Mouse (Mus musculus) inflammation-experienced regulatory T-cells, adult 6 months (primary cell): ENCODE measurements around the gene Acot13. TPM values are rescaled to one million over a fixed set of nuclear protein-coding genes. Genes with fewer than 3 reads are reported as not detected.
A peak's percentile ranks its signal among the peaks of the same experiment; 100 is the strongest.
"Not testable (repeated sequence)": the region's sequence is repeated elsewhere in the genome, so short reads cannot be mapped to it uniquely, and the experiment has no call there.

Experiments
- ATAC-seq: one replicate; pipeline ENCODE4 v1.8.0; 2017
- polyA plus RNA-seq, 3 experiments: library from polyadenylated mRNA; unstranded; fragments of 100-300 nt; shearing (Covaris generic); gene quantifications; one replicate each; pipeline ENCODE4 v1.2.1; 2017

Acot13 gene
- 10 to 100 TPM; 55.2 to 89.6 (median 75.2) TPM for polyA plus RNA-seq

DNA sequence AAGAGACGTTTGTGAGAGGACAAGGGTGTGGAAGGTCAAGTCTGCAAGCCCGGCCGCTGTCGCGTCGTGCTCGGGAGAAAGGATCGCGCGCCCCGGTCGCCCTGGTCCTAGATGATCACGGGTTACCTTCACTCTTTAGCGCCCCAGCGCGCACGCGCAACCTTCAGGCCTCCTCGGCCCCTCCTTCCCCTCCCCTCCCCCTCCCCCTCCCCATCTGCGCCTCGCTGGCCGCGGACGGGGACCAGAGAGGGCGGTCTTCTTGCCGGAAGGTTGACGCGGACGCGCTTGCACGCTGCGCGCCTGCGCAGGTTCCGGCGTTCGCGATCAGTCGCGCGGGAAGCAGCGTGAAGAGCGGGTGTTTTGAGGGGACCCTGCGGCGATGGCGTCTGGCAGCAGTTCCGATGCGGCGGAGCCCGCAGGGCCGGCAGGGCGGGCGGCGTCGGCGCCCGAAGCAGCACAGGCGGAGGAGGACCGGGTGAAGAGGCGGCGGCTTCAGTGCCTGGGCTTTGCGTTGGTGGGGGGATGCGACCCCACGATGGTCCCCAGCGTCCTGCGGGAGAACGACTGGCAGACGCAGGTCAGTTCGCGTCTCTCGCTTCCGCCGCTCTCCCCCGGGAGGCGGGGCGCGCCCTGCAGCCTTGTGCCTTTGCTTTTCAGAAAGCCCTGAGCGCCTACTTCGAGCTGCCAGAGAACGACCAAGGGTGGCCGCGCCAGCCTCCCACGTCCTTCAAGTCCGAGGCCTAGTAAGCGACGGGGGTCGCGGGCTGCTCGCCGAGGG lies at the start of gene Acot13, which contains the start of gene Tdp2:
Gene Acot13, minus strand, starts transcription at position 188 of the 778 bp plus-strand sequence.
Gene Tdp2, plus strand, starts transcription at position 327 of the 778 bp plus-strand sequence.
- ATAC-seq: peak; percentile 91

DNA sequence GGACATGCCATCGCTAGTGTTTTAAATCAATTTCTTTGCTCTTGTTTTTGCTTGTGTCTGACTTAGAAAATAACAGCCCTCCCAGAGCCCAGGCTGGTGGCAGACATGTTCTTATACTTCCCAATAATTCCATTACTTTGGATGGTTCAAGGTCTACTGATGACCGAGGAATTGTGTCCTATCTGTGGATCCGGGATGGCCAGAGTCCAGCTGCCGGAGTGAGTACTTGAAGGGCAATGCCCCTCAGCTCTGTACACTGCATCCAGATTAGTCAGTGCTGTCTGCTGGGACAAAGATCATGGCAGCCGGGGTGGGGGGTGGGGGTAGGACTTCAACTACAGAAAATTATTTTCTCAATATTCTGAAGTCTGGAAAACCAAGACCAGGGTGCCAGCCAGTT lies 49.4 kb upstream of the Acot13 start:
- ATAC-seq: no peak

DNA sequence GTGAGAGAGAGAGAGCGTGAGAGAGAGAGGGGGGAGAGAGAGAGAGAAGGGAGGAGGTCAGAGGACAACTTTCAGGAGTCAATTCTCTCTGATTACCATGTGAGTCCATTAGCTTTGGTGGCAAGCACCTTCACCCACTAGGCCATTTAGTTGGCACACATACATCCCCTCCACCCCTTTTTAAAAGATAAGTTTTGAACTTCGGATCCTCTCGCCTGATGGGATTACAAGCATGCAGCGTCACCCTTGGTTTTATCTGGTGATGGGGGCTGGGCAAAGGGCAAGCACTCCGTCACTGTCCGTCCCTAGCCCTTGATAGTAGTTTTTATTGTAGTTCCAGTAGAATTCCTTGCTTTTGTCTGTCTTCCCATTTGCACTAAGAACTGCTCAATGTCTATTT lies 48.9 kb upstream of the Acot13 start:
- ATAC-seq: no peak

DNA sequence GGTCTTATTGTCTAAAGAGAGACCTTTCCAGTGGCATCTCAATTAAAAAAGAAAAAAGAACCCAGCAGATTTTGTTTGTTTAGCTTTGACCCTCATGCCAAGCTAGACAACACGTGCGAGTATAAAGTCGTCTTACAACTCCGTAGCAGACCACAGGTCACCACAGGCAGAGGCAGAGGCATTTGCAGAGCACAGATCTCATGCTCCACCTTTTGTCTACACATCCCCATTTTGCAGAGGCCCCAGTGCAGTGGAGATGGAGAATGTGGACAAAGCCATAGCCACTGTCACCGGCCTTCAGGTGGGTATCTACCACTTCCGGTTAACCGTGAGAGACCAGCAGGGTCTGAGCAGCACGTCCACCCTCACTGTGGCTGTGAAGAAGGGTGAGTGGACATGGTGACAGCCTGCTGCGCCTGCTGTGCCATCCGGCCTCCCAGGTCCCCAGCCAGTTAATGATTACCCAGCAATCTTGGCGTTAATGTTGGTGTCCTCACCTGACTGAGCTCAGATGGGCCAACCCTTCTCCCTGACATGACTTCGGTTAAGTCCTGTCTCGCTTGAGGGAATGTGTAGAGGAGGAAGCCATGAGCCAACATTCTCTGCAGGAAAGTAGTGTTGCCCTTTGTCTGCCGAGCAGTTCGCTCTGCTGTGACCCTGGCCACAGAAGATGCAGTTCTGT lies 48.2 kb upstream of the Acot13 start:
- ATAC-seq: no peak

DNA sequence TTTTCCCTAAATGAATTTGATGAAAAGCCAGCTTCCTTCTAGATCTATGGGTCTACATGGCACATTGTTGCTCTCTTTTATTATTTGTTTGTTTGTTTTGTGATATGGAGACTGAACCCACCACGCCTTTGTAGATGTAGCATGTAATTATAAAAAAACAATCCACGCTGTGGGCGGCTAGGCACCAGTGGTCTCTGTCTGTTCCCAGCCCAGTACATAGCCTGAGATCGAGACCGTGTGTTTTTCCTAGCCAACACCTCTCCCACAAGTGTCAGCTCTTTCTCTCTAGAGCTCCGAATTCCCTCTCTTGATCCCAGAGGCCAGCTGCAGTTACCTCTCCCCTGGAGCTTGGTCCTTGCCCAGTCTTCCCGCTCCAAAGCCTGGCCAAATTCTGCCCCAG lies 36.9 kb upstream of the Acot13 start:
- no peak for ATAC-seq

DNA sequence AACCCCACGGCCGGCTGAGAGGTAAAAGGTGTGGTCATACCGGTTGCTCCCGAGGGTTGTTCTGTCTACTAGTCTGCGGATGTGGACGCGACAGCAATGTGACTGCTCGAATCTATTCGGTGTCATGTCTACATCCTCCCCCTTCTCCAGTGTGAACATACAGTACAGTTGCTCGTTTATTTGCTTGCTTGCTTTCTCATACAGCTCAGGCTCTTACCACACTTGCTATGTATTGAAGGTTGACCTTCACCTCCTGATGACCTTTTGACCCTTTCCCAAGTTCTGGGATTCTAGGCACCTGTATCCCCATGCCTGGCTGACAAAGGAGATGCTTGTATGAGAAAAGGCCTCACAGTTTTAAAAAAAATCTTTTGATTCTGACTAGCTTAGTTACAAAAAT lies 36.4 kb upstream of the Acot13 start:
- no peak for ATAC-seq

DNA sequence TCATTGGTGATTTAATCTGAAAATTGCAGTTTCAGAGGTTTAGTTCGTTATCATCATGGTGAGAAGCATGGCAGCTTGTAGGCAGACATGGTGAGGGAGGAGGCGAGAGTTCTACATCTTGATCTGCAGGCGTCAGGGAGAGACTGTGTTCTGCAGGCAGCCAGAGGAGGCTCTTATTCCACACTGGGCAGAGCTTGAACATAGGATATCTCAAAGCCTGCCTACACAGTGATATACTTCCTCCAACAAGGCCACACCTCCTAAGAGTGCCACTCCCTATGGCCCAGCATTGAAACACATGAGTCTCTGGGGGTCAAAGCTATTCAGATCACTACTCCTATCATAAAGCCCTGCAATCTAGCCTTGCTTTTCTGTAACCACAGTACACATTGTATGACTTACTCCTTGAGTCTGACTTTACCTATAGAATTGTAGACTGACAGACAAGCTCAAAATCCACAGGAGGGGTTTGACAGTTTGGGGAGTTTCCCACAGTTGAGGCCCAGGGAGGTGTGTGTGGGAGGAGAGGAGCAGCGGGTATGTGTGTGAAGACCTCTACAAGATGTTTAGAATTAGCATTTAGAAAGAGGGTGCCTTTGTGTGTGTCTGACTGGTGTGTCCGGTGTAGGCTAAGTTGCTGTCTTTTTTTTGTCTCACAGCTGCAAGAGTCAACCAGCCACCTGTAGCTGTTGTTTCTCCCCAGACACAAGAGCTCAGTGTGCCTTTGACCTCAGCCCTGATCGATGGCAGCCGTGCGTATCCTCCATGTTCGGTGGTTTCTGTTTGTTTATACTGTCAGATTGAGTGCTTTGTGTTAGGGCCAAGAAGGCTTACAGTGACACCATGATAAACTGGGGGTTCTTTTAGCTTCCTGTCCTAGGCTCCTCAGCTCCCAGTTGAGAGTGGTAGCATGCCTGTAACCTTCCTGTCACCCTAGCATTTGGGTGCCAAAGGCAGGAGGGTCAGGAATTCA lies 35.4 kb upstream of the Acot13 start:
- ATAC-seq: peak; percentile 78

DNA sequence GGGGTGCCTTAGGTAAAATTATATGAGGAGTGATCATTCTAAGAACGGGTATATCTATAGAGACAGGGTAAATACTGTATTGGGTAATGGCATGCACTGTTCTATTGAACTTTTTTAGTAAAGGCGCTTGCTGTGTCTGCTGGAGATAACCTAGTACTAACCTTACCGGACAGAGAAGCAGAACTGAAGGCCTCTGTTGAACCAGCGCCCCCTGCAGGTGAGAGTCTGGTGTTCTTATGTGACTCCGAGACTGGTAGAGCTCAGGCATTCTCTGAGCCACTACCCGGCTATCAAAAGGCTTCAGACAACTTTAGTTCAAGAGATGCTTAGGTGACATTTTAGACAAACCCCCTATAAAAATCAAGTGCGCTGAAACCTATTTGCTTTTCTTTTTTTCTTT lies 31.2 kb upstream of the Acot13 start:
- peak; percentile 26 for ATAC-seq

DNA sequence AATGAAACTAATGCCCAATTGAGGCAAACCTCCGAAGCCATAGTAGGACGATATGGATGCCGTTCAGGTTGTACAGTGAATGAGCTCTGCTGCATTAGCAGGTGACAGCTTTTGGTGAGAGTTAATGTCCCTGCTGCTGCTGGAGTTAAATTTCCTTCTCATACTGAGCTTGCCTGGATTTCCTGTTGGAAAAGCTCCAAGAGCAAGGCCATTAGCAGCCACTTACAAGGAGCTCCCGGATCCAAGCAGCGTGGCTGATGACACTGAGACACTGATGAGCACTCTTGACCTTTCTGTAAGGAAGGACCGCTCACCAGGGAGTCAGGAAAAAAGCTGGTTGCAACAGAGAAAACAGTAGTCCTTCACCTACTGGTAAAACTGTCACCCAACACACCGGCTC lies 30.7 kb upstream of the Acot13 start:
- ATAC-seq: no peak

DNA sequence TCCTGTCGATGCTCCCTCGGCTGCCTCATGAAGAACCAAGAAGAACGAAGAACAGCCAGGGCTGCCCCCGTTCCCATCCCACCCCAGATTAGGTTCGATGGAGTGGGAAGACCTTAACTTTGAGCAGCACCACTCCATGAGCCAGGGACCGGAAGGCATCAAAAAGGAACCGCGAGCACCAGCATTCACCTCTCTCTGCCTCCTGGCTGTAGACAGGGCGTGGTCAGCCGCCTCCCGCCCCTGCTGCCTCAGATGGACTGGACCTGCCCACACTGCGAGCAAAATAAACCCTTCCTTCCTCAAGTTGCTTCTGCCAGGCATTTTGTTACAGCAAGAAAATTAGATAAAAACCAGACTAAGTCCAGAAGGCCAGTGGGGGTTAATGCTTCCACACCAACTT lies 29.7 kb upstream of the Acot13 start:
- no peak for ATAC-seq

DNA sequence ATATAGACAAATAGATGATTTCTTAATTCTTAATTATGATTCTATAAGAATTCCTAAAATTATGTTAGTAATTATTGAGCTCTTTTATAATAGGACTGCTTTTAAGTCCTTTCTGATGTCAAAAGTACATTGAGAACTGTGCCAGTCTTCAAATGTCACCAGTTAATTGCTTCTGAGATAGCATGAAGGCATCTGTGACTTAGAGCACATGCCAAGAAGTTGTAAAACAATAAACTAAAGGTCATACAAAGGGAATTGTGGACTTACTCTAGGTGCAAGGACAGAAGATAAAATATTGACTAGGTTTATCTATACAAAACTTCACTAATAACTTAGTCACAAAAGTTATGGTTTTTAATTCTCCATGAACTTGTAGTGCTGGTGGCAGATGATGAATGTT lies 27.8 kb upstream of the Acot13 start:
- no peak for ATAC-seq

DNA sequence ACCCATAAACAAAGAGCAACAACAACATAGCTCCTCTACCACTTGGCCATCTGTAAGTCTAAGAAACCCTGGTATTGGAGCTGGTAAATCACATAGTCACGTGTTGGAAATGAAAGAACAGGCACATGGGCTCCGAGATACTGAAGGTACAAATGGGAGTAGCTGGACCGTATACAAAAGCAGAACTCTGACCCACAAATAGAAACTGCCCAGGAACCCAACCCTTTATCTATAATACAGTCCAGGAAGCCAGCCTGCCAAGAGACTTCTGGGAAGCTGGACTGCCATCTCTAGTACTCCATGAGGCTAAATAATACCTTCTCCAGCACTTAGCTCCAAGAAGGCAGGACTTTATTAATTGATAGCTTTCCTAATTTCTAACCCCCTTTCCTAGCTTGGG lies 21.2 kb upstream of the Acot13 start:
- no peak for ATAC-seq

DNA sequence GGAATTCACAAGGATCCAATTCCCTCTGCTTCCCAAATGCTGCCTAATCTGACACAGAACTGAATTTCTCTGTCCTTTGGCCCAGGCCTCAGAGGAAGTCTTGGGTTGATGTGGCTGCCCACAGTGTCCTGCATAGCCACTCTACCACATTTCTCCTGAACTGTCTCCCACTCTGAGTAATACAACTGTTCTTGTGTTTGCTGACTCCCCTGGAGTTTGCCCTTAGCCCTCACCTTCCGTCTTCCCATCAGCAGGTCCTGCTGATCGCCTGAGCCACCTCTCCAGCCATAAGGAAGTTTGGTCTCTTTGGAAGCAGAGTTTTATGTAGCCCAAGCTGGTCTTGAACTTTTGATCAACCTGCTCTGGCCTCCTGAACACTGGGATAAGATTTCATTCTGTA lies 20.6 kb upstream of the Acot13 start:
- no peak for ATAC-seq

DNA sequence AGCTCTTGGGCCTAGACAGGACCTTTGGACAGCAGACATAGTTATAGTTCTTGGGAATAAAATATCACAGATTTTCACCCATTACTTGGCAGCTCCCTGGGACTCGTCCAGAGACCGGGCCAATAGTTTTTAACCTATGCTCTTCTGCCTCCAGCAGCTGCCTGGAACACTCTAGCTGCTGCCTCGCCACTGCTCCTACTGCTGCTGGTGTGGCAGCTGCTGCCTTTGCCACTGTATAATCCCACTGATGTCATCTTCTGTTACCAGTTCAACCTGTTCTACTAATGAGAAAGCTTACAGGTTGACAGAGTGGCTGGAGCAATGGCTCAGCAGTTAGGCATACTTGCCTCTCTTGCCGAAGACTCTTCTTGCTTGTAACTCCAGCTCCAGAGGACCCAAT lies 18.0 kb upstream of the Acot13 start:
- ATAC-seq: no peak

DNA sequence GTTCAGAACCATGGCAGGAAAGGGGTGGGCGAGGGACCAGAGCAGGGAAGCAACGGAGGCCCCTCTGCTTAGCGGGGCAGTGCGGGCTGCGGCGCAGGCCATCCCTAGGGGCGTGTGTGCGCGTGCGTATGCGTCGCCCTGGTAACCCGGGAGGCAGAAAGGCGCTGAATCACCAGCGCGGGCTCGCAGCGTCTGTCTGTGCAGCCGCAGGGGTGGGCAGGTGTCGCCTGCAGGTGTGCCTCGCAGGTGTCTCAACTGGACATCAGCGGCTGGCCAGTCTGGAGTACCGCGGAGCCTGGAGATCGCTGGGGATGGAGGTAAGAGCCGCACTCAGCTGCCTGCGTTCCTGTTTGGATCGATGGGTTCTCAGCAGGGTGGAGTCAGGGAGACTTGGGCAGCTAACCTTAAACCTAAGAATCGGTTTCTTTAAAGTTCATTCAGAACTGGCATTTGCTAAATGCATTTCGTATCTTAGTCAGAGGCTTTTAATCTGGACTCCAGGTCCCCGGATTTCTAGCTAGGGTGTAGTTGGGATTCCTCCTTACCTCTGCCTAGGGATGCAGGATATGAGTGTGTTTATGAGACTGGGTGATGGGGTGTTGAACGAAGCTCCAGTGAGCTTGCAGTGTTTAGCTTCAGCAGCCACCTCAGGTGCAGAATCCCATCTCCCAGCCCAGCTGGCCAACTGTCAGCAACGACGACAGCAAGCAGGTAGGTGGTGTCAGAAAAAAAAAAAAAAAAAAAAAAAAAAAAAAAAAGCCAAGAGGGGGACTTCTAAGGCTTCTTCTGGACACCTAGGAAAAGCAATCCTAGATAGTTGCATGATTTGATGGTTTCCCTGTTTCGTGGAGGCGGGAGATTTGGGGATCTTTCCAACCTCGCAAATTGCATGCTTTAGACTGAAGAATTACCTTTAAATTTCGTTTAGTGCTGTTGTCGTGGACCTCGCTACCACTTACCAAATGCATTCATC lies 13.9 kb upstream of the Acot13 start, which contains the start of gene D130043K22Rik:
Gene D130043K22Rik, plus strand, starts transcription at position 153 of the 973 bp plus-strand sequence.
- ATAC-seq: no peak

DNA sequence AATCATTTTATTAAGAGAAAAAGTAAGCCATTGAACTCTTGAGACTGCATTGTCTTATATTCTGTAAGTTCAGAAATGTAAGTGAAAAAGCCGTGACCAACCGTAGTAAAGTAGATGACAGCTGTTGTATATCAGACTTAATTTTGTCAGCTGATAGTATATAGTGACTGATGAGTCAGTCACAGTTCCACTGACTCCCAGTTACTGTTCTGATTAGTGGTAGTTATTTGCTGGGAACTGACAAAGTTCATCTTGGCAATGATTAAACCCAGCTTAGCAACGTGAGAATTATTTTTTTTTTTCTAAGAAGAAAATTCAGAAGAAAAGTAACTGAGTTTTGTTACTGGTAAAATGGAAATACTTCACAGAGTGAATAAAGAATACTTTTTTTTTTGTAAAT lies 10.4 kb upstream of the Acot13 start:
- ATAC-seq: no peak

DNA sequence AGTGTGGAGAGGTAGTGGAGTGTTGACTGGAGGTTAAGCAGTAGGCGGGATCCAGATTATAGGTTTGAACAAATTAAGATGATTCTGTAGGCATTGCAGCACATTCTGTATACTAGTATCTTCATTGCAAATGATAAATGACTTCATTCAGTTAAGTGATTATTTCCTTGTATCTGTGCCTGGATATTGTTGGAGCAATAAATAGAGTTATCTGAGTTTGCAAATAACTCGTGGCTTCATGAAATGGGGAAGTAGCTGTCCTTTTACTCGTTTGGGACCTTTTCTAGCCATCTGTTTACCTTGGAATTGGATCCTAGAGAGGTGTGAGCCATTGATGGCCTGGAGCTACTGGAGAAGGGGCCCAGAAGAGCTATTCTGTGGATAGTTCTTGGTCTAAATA lies 8.5 kb upstream of the Acot13 start:
- no peak for ATAC-seq

DNA sequence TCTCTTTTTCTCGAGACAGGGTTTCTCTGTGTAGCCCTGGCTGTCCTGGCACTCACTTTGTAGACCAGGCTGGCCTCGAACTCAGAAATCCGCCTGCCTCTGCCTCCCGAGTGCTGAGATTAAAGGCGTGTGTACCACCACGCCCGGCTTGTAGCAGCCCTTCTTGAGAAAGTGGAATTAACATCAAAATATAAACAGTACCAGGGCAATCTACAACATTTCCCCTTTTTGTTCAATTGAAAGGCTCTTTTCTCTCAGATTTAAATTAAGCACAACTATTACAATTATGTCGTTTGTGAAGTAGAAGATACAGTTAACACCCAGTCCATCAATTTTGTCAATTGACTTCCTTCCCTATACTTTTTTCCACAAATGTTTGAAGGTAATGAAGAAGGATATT lies 6.4 kb upstream of the Acot13 start:
- ATAC-seq: not testable (repeated sequence)

DNA sequence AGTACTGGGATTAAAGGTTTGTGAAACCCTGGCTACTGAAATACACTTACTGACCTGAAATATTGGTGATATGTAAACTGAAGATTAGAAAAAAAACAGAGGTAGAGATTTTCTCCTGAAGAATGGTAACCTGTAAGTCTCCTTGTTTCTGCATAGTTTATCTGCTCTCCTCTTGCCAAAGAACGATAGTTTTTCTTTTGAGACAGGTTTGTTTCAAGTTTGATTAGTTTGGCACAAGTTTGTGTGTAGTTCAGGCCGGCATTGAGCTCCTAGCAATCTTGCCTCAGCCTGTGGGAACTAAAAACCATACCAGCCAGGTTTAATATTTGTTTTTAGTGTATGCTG lies 1.4 kb upstream of the Acot13 start:
- no peak for ATAC-seq

DNA sequence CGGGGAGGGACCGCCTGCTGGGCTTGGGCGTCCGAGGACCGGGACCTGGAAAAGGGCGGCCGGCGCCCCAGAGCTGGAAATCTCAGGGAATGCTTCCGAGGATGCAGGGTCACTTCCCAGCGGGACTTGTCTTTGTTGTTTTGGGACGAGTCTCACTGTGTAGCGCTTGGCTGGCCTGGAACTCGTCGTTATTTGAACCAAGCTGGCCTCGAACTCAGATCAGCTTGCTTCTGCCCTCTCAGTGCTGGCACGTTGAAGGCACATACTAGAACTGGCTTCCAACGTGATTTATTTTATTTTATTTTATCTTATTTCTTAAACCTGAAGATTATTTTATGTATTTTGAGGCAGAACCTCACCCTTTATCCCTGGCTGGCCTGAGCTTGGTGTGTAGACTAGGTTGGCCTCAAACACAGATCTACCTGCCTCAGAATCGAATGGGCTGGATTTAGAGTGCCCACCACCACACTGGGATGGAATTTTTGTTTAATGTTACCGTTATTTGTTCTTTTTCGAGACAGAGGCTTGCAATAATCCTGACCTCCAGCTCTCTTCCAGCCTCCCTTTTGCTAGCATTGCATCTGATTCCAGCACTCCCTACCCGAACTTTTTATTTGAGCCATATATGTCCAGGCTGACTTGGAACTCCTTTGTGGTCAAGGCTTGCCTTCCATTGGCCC lies 931 bp upstream of the Acot13 start:
- ATAC-seq: no peak

DNA sequence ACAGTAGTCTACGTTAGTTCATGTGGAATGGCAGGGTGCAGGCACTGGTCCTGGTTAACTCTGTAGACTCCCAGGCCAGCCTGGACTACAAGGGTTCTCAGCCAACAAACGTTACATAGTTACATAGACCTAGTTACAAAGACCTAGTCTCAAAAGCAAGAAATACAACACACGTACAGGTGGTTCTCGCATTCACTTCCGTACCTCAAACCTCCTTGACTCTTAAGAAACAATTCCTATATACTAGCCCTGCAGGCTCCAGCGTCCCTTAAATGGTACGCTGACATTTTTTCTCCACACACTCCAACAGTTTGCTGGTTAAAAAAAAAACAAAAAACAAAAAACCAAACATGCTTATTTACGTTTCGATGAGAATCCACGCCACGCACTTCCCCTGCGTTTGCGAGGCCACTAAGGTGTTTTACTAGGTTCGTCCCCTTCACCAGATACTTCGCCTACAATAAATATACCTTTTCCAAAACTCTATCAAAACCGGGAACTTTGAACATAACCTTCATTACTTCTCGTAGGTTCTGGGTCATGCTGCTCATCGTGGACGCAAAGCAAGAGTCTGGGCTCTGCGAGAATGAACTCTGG lies 486 bp downstream of the Acot13 start:
- ATAC-seq: peak; percentile 18
